Mouse (Mus musculus) liver, postnatal 0 days (tissue): ENCODE measurements at regions not wholly inside any gene's neighbourhood (a gene's known extent, or its start where the extent isn't known, plus 50 kb on each side); places are given as distances from the start of the nearest gene placed in this dataset.

Experiments used
- ATAC-seq: fragments of 200-750 bp; cut with Nextera tagmentation; 2 replicates; pipeline ENCODE4 v1.8.0; 2017; ENCODE audit warnings: mild to moderate bottlenecking, moderate library complexity
- DNase-seq: peaks from one replicate; pipeline ENCODE4 v3.0.0-alpha.2; 2016
- H3K27ac ChIP-seq: fragments of 300-500 bp; sonication (generic); 2 replicates; pipeline ENCODE4 v1.5.1; 2014; ENCODE audit warnings: antibody characterized with exemption, moderate library complexity, mild to moderate bottlenecking, low read depth
- H3K27me3 ChIP-seq: fragments of 300-500 bp; sonication (generic); 2 replicates; pipeline ENCODE4 v1.6.1; 2014; ENCODE audit warnings: low read length, control low read depth, mixed read lengths; ENCODE audit not compliant: insufficient read depth
- H3K36me3 ChIP-seq: fragments of 300-500 bp; sonication (generic); replicated peaks from 2 replicates; pipeline ENCODE4 v1.6.1; 2014; ENCODE audit warnings: mild to moderate bottlenecking, control low read depth, low read length, moderate library complexity, mixed read lengths; ENCODE audit not compliant: insufficient read depth
- H3K4me1 ChIP-seq: fragments of 300-500 bp; sonication (generic); 2 replicates; pipeline ENCODE4 v1.6.1; 2014; ENCODE audit warnings: antibody characterized with exemption, mild to moderate bottlenecking, control low read depth; ENCODE audit not compliant: insufficient read depth
- H3K4me2 ChIP-seq: fragments of 300-500 bp; sonication (generic); 2 replicates; pipeline ENCODE4 v1.6.1; 2014; ENCODE audit warnings: low read depth, mild to moderate bottlenecking, low read length, moderate library complexity, mixed read lengths
- H3K4me3 ChIP-seq: fragments of 300-500 bp; sonication (generic); 2 replicates; pipeline ENCODE4 v1.5.1; 2014; ENCODE audit warnings: low read depth, low read length
- H3K9ac ChIP-seq: fragments of 300-500 bp; sonication (generic); replicated peaks from 2 replicates; pipeline ENCODE4 v1.6.1; 2014; ENCODE audit warnings: mild to moderate bottlenecking, moderate library complexity
- H3K9me3 ChIP-seq: fragments of 300-500 bp; sonication (generic); 2 replicates; pipeline ENCODE4 v1.6.1; 2016; ENCODE audit warnings: mild to moderate bottlenecking, control low read depth, low read length, mixed read lengths
- CTCF ChIP-seq: sonication (generic); IDR thresholded peaks from 2 replicates; pipeline ENCODE4 v1.5.1; 2016; ENCODE audit warnings: antibody characterized with exemption, low read depth
- EP300 ChIP-seq: IDR thresholded peaks from 2 replicates; pipeline ENCODE4 v1.6.1; 2016; ENCODE audit warnings: antibody characterized with exemption, low read depth, mild to moderate bottlenecking
- WGBS: fragments of 180-500 bp; shearing (Covaris S2); extraction: QIAGEN DNeasy Blood & Tissue Kit; methylation state at CpG from one replicate; pipeline ENCODE4 v1.1.7; 2014; ENCODE audit not compliant: insufficient replicate concordance; 5-methylcytosine and 5-hydroxymethylcytosine counted together

DNA sequence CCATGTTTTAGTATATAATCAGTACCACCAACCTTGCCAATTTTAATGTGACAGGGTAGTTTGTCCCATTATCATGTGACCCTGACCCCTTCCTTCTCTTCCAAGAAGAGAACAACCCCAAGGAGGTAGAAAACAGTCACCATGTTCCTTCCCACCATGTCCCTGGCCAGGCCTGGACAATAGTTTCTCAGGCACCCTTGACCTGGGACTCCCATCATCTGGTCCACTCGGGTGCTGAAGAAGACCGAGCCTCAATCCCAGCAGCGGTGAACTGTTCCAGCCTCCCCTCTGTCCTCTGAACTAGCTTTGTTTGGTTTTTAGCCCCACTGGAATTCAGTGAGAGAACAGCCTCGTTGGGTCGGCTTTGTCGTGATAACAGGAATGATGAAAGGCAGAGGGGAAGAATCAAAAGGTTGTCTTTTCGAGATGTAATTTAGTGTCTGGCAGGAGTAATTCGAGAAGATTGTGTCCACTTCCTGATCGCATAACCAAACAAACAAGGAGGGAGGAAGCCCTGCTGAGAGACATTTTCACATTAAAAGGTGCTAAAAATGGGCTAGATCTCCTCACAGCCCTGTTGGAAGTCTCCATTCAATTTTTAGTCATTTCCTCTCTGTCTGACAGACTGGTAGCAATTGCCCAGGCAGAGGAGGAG, 77.2 kb downstream of the Barhl2 start:
- DNase-seq (no peak), ATAC-seq (no peak)
- no peaks in the 10 kb centered on the region for H3K4me1 ChIP-seq
- H3K27me3 ChIP-seq: no peaks in the 10 kb centered on the region
- H3K4me2 ChIP-seq: no peak overlapping the region
- H3K9ac ChIP-seq: no peak overlapping the region
- no peaks in the 10 kb centered on the region for H3K9me3 ChIP-seq
- H3K4me3 ChIP-seq: no peak overlapping the region
- H3K36me3 ChIP-seq: no peaks in the 10 kb centered on the region
- 20% methylated on average over 9 of the region's 9 CpGs for WGBS
- no peak overlapping the region for H3K27ac ChIP-seq
- no peak for TF ChIP-seq CTCF

GRCm38 (mm10) chr5:106376781-106377525, 81.0 kb downstream of the Barhl2 start:
- Histone ChIP-seq H3K9me3 (peaks cover 3% of the 10 kb centered on the region; the same call in 1 of the 2 replicates), H3K4me1 (no peaks in the 10 kb centered on the region), H3K27me3 (no peaks in the 10 kb centered on the region), H3K4me2 (no peak overlapping the region), H3K9ac (no peak overlapping the region), H3K36me3 (no peaks in the 10 kb centered on the region), H3K4me3 (no peak overlapping the region), H3K27ac (no peak overlapping the region)
- DNase-seq (no peak), ATAC-seq (no peak)
- TF ChIP-seq CTCF (no peak), EP300 (no peak)
- WGBS: 85% methylated on average over 25 of the region's 25 CpGs

DNA sequence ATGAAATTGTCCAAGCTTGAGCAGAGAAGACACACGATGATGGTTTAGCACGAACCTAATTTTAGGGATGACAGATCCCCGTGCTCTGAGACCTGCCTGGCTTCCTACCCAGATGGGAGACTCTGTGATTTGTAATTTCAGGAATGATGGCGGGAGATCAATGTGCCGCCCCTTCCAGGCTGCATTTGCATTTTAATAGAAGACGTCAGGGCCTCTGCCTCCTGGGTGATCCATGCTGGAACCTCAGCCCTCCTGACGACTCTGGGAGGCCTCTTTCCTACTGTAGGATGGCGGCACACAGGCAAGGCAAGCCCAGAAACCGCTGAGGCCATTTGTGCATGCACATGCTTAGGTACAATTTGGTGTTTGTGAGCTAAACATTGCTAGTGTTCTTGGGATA, 90.1 kb downstream of the Barhl2 start:
- Histone ChIP-seq H3K4me1 (no peaks in the 10 kb centered on the region), H3K36me3 (no peaks in the 10 kb centered on the region), H3K4me3 (no peak overlapping the region), H3K27ac (no peak overlapping the region), H3K27me3 (no peaks in the 10 kb centered on the region), H3K9ac (no peak overlapping the region), H3K9me3 (no peaks in the 10 kb centered on the region), H3K4me2 (no peak overlapping the region)
- no peak for DNase-seq
- 48% methylated on average over 9 of the region's 9 CpGs for WGBS
- TF ChIP-seq CTCF (no peak), EP300 (no peak)
- no peak for ATAC-seq

- H3K36me3 ChIP-seq: no peaks in the 10 kb centered on the region
- 65% methylated on average over 5 of the region's 5 CpGs for WGBS
- no peaks in the 10 kb centered on the region for H3K4me1 ChIP-seq
- no peak for TF ChIP-seq EP300
- no peak for TF ChIP-seq CTCF
- H3K27ac ChIP-seq: no peak overlapping the region
- H3K4me2 ChIP-seq: no peak overlapping the region
- no peak overlapping the region for H3K4me3 ChIP-seq
- H3K9me3 ChIP-seq: no peaks in the 10 kb centered on the region
- no peak for ATAC-seq
- no peak overlapping the region for H3K9ac ChIP-seq
- no peaks in the 10 kb centered on the region for H3K27me3 ChIP-seq
- DNase-seq: no peak
These were observed 90.7 kb downstream of the Barhl2 start for GRCm38 (mm10) chr5:106367312-106367711.

DNA sequence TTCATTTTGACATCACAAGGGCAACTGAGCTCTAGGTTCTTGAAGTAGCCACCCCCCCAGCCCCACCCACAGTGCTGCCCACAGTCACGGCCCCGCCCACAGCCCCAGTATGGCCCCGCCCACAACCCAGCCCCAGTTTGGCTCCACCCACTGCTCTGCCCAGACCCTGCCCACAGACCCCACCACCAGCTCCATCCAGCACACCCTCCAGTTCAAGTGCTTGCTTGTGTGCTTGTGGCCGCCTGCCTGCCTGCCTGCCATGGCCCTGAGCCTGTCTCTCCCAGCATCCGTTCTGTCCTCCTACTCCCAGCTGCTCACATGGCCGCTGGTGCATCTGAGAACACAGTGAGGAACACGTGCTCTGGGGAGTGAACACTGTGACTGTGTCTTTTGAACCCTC, 92.0 kb downstream of the Barhl2 start:
- ATAC-seq: no peak
- Histone ChIP-seq H3K36me3 (no peaks in the 10 kb centered on the region), H3K4me1 (no peaks in the 10 kb centered on the region), H3K27ac (no peak overlapping the region), H3K9ac (no peak overlapping the region), H3K4me2 (no peak overlapping the region), H3K27me3 (no peaks in the 10 kb centered on the region), H3K4me3 (no peak overlapping the region), H3K9me3 (no peaks in the 10 kb centered on the region)
- DNase-seq: no peak
- TF ChIP-seq CTCF (no peak), EP300 (no peak)
- 82% methylated on average over 7 of the region's 7 CpGs for WGBS

- no peak overlapping the region for H3K4me3 ChIP-seq
- H3K9me3 ChIP-seq: no peaks in the 10 kb centered on the region
- H3K27me3 ChIP-seq: no peaks in the 10 kb centered on the region
- no peaks in the 10 kb centered on the region for H3K36me3 ChIP-seq
- no peaks in the 10 kb centered on the region for H3K4me1 ChIP-seq
- 42% methylated on average over 8 of the region's 8 CpGs for WGBS
- H3K9ac ChIP-seq: no peak overlapping the region
- no peak for ATAC-seq
- H3K4me2 ChIP-seq: no peak overlapping the region
- DNase-seq: no peak
- peak; percentile 55 for TF ChIP-seq CTCF
- TF ChIP-seq EP300: no peak
- no peak overlapping the region for H3K27ac ChIP-seq
These were observed 92.9 kb downstream of the Barhl2 start for GRCm38 (mm10) chr5:106365094-106365493.
